Mouse (Mus musculus) hindbrain, embryonic 14.5 days (tissue): ENCODE data around the gene Tpbgl. TPM values are rescaled to one million over a fixed set of nuclear protein-coding genes. Genes with fewer than 3 reads are reported as not detected.

ENCODE experiments used
- ATAC-seq: fragments of 200-750 bp; cut with Nextera tagmentation; 2 replicates; pipeline ENCODE4 v1.8.0; 2017; ENCODE audit warnings: moderate number of reproducible peaks, mild to moderate bottlenecking, moderate TSS enrichment, moderate library complexity; ENCODE audit not compliant: low FRiP score
- DNase-seq: peaks from one replicate; pipeline ENCODE4 v3.0.0-alpha.2; 2015; ENCODE audit warnings: low spot score
- H3K27ac ChIP-seq: fragments of 300-500 bp; sonication (generic); 2 replicates; pipeline ENCODE4 v1.5.1; 2014; ENCODE audit warnings: mild to moderate bottlenecking, moderate library complexity
- H3K27me3 ChIP-seq: fragments of 300-500 bp; sonication (generic); 2 replicates; pipeline ENCODE4 v1.6.1; 2014; ENCODE audit warnings: mild to moderate bottlenecking, low read length, mixed read lengths; ENCODE audit not compliant: control insufficient read depth, insufficient read depth
- H3K36me3 ChIP-seq: fragments of 300-500 bp; sonication (generic); replicated peaks from 2 replicates; pipeline ENCODE4 v1.6.1; 2014; ENCODE audit not compliant: control insufficient read depth, insufficient read depth
- H3K4me1 ChIP-seq: fragments of 300-500 bp; sonication (generic); replicated peaks from 2 replicates; pipeline ENCODE4 v1.6.1; 2014; ENCODE audit warnings: antibody characterized with exemption, low read length, mixed read lengths; ENCODE audit not compliant: control insufficient read depth, insufficient read depth
- H3K4me2 ChIP-seq: fragments of 300-500 bp; sonication (generic); replicated peaks from 2 replicates; pipeline ENCODE4 v1.6.1; 2014; ENCODE audit warnings: mild to moderate bottlenecking, moderate library complexity
- H3K4me3 ChIP-seq: fragments of 300-500 bp; sonication (generic); replicated peaks from 2 replicates; pipeline ENCODE4 v1.5.1; 2014; ENCODE audit warnings: mild to moderate bottlenecking, low read length
- H3K9ac ChIP-seq: fragments of 300-500 bp; sonication (generic); 2 replicates; pipeline ENCODE4 v1.6.1; 2014
- H3K9me3 ChIP-seq: fragments of 300-500 bp; sonication (generic); 2 replicates; pipeline ENCODE4 v1.6.1; 2016; ENCODE audit warnings: low read length; ENCODE audit not compliant: control insufficient read depth
- WGBS: fragments of 180-500 bp; shearing (Covaris S2); extraction: QIAGEN DNeasy Blood & Tissue Kit; methylation state at CpG from one replicate; pipeline ENCODE4 v1.1.7; 2014; 5-methylcytosine and 5-hydroxymethylcytosine counted together
- polyA plus RNA-seq: library from polyadenylated mRNA; unstranded; fragments of >200 nt; fragmentation: Nextera tagmentation; extraction: Ambion mirVana; gene quantifications from 2 replicates; pipeline ENCODE4 v1.2.1, GENCODE M21; 2014

The Tpbgl gene
- polyA plus RNA-seq, 1 experiment from 2014 or later: 1.7 TPM

- no peak overlapping the region for H3K27ac ChIP-seq
- no peaks in the 10 kb centered on the region for H3K27me3 ChIP-seq
- H3K9me3 ChIP-seq: no peaks in the 10 kb centered on the region
These were observed 39.0 kb upstream of the Tpbgl start for GRCm38 (mm10) chr7:99665731-99666452.

GRCm38 (mm10) chr7:99664571-99665485, 37.9 kb upstream of the Tpbgl start:
- H3K27me3 ChIP-seq: no peaks in the 10 kb centered on the region
- H3K4me3 ChIP-seq: no peak overlapping the region
- no peak overlapping the region for H3K9ac ChIP-seq
- WGBS: 45% methylated on average over 11 of the region's 11 CpGs
- H3K36me3 ChIP-seq: no peaks in the 10 kb centered on the region
- DNase-seq (no peak), ATAC-seq (no peak)
- H3K9me3 ChIP-seq: no peaks in the 10 kb centered on the region
- H3K4me1 ChIP-seq: peaks cover 14% of the 10 kb centered on the region
- H3K4me2 ChIP-seq: no peak overlapping the region
- no peak overlapping the region for H3K27ac ChIP-seq

More at GRCm38 (mm10) chr7:99665731-99666452, 39.0 kb upstream of the Tpbgl start:
- Histone ChIP-seq H3K36me3 (no peaks in the 10 kb centered on the region), H3K4me2 (no peak overlapping the region), H3K9ac (no peak overlapping the region), H3K4me3 (no peak overlapping the region), H3K4me1 (peaks cover 14% of the 10 kb centered on the region)
- WGBS: 93% methylated on average over 10 of the region's 10 CpGs
- DNase-seq (no peak), ATAC-seq (no peak)

GRCm38 (mm10) chr7:99663507-99664220, 36.8 kb upstream of the Tpbgl start:
- no peak overlapping the region for H3K27ac ChIP-seq
- H3K4me3 ChIP-seq: no peak overlapping the region
- no peak overlapping the region for H3K9ac ChIP-seq
- no peak for ATAC-seq
- no peaks in the 10 kb centered on the region for H3K36me3 ChIP-seq
- 90% methylated on average over 9 of the region's 9 CpGs for WGBS
- H3K27me3 ChIP-seq: no peaks in the 10 kb centered on the region
- H3K4me2 ChIP-seq: no peak overlapping the region
- H3K9me3 ChIP-seq: no peaks in the 10 kb centered on the region
- H3K4me1 ChIP-seq: 0 out of 2 replicates have a peak, but pooled peaks cover 7% of the 10 kb centered on the region
- DNase-seq: no peak

GRCm38 (mm10) chr7:99662311-99662710, 35.4 kb upstream of the Tpbgl start:
- no peak overlapping the region for H3K27ac ChIP-seq
- no peak for DNase-seq
- no peaks in the 10 kb centered on the region for H3K27me3 ChIP-seq
- no peaks in the 10 kb centered on the region for H3K36me3 ChIP-seq
- no peaks in the 10 kb centered on the region for H3K9me3 ChIP-seq
- H3K4me1 ChIP-seq: 0 out of 2 replicates have a peak, but pooled peaks cover 7% of the 10 kb centered on the region
- H3K4me3 ChIP-seq: no peak overlapping the region
- 85% methylated on average over 2 of the region's 2 CpGs for whole genome bisulfite sequencing
- no peak for ATAC-seq
- H3K9ac ChIP-seq: no peak overlapping the region
- no peak overlapping the region for H3K4me2 ChIP-seq

- DNase-seq (no peak), ATAC-seq (no peak)
- no peak overlapping the region for H3K27ac ChIP-seq
- 67% methylated on average over 14 of the region's 14 CpGs for WGBS
- no peak overlapping the region for H3K4me3 ChIP-seq
- 0 out of 2 replicates have a peak, but pooled peaks cover 7% of the 10 kb centered on the region for H3K4me1 ChIP-seq
- H3K27me3 ChIP-seq: no peaks in the 10 kb centered on the region
- no peak overlapping the region for H3K9ac ChIP-seq
- H3K9me3 ChIP-seq: no peaks in the 10 kb centered on the region
- no peaks in the 10 kb centered on the region for H3K36me3 ChIP-seq
- H3K4me2 ChIP-seq: no peak overlapping the region
These were observed 34.8 kb upstream of the Tpbgl start for GRCm38 (mm10) chr7:99661571-99662230.

GRCm38 (mm10) chr7:99661071-99661470, 34.2 kb upstream of the Tpbgl start:
- ATAC-seq (no peak), DNase-seq (no peak)
- H3K4me2 ChIP-seq: no peak overlapping the region
- H3K9ac ChIP-seq: no peak overlapping the region
- H3K4me3 ChIP-seq: no peak overlapping the region
- 91% methylated on average over 9 of the region's 9 CpGs for WGBS
- no peaks in the 10 kb centered on the region for H3K27me3 ChIP-seq
- no peaks in the 10 kb centered on the region for H3K9me3 ChIP-seq
- H3K27ac ChIP-seq: no peak overlapping the region
- no peaks in the 10 kb centered on the region for H3K36me3 ChIP-seq
- H3K4me1 ChIP-seq: 0 out of 2 replicates have a peak, but pooled peaks cover 7% of the 10 kb centered on the region

GRCm38 (mm10) chr7:99659379-99660029, 32.6 kb upstream of the Tpbgl start:
- Histone ChIP-seq H3K9me3 (no peaks in the 10 kb centered on the region), H3K4me3 (no peak overlapping the region), H3K4me1 (no peaks in the 10 kb centered on the region), H3K27me3 (no peaks in the 10 kb centered on the region), H3K36me3 (no peaks in the 10 kb centered on the region), H3K4me2 (no peak overlapping the region), H3K27ac (no peak overlapping the region), H3K9ac (no peak overlapping the region)
- DNase-seq (peak; percentile 66), ATAC-seq (peak; percentile 51; the same call in 1 of the 2 replicates)
- 49% methylated on average over 12 of the region's 12 CpGs for WGBS

- Histone ChIP-seq H3K4me3 (no peak overlapping the region), H3K4me2 (no peak overlapping the region), H3K36me3 (no peaks in the 10 kb centered on the region), H3K27ac (no peak overlapping the region), H3K27me3 (no peaks in the 10 kb centered on the region), H3K4me1 (0 out of 2 replicates have a peak, but pooled peaks cover 7% of the 10 kb centered on the region), H3K9me3 (no peaks in the 10 kb centered on the region), H3K9ac (no peak overlapping the region)
- WGBS: 85% methylated on average over 11 of the region's 11 CpGs
- no peak for ATAC-seq
- no peak for DNase-seq
These were observed 27.3 kb upstream of the Tpbgl start for GRCm38 (mm10) chr7:99654244-99654643.
